Mouse (Mus musculus): Measurements from ENCODE around the gene Pon3.
"Not testable (repeated sequence)": the region's sequence is repeated elsewhere in the genome, so short reads cannot be mapped to it uniquely, and the experiment has no call there.

The Pon3 gene

GRCm38 (mm10) chr6:5245926-5246325 lies 10.2 kb downstream of the Pon3 start:
- DNase-seq, result no peak

GRCm38 (mm10) chr6:5238799-5239198 lies 17.3 kb downstream of the Pon3 start:
- DNase-seq, result no peak

- DNase-seq, result no peak
Observed at GRCm38 (mm10) chr6:5237510-5237909, 18.6 kb downstream of the Pon3 start.

GRCm38 (mm10) chr6:5236843-5237371 lies 19.2 kb downstream of the Pon3 start:
- DNase-seq, result no peak

GRCm38 (mm10) chr6:5234563-5234962 lies 21.5 kb downstream of the Pon3 start:
- no peak for DNase-seq

GRCm38 (mm10) chr6:5233812-5234211 lies 22.3 kb downstream of the Pon3 start:
- DNase-seq, result no peak

- no peak for DNase-seq
Observed at GRCm38 (mm10) chr6:5232022-5232421, 24.1 kb downstream of the Pon3 start.

GRCm38 (mm10) chr6:5230261-5230660 lies 25.8 kb downstream of the Pon3 start:
- no peak for DNase-seq

- not testable (repeated sequence) for DNase-seq
Observed at GRCm38 (mm10) chr6:5223551-5223950, 32.5 kb downstream of the Pon3 start.

GRCm38 (mm10) chr6:5222080-5222479 lies 34.0 kb downstream of the Pon3 start:
- DNase-seq, result no peak

GRCm38 (mm10) chr6:5218190-5218589 lies 37.9 kb downstream of the Pon3 start:
- no peak for DNase-seq

GRCm38 (mm10) chr6:5207817-5208216 lies 48.3 kb downstream of the Pon3 start:
- DNase-seq, result no peak

GRCm38 (mm10) chr6:5199916-5200315 lies 56.2 kb downstream of the Pon3 start:
- DNase-seq, result no peak

GRCm38 (mm10) chr6:5199376-5199905 lies 56.6 kb downstream of the Pon3 start:
- no peak for DNase-seq

- no peak for DNase-seq
Observed at GRCm38 (mm10) chr6:5198590-5198989, 57.5 kb downstream of the Pon3 start.

GRCm38 (mm10) chr6:5193693-5194092 lies 62.4 kb downstream of the Pon3 start, which contains the start of gene Pon1:
TSS of gene Pon1 (minus strand) at chr6:5193946.
- no peak for DNase-seq

GRCm38 (mm10) chr6:5190761-5191160 lies 65.3 kb downstream of the Pon3 start:
- no peak for DNase-seq

- DNase-seq, result no peak
Observed at GRCm38 (mm10) chr6:5189507-5189906, 66.6 kb downstream of the Pon3 start.

- DNase-seq, result no peak
Observed at GRCm38 (mm10) chr6:5188938-5189337, 67.1 kb downstream of the Pon3 start.

- DNase-seq, result no peak
Observed at GRCm38 (mm10) chr6:5188036-5188435, 68.0 kb downstream of the Pon3 start.

- DNase-seq, result no peak
Observed at GRCm38 (mm10) chr6:5187586-5187985, 68.5 kb downstream of the Pon3 start.

GRCm38 (mm10) chr6:5186229-5186950 lies 69.7 kb downstream of the Pon3 start:
- no peak for DNase-seq

- DNase-seq, result no peak
Observed at GRCm38 (mm10) chr6:5180645-5181044, 75.4 kb downstream of the Pon3 start.

- DNase-seq, result no peak
Observed at GRCm38 (mm10) chr6:5179189-5179588, 76.9 kb downstream of the Pon3 start.

Measured in cerebellum, adult 9-10 months (tissue).